Mouse (Mus musculus) MEL (cell line): ENCODE measurements at regions not wholly inside any gene's neighbourhood (a gene's known extent, or its start where the extent isn't known, plus 50 kb on each side); places are given as distances from the start of the nearest gene placed in this dataset.
A peak's percentile ranks its signal among the peaks of the same experiment; 100 is the strongest.

Experiments
- DNase-seq: peaks from one replicate; pipeline ENCODE4 v3.0.0; 2011; ENCODE audit warnings: low read depth, low spot score
- H3K27ac ChIP-seq: 2 replicates; pipeline ENCODE4 v1.5.1; 2012; ENCODE audit warnings: low read depth, mild to moderate bottlenecking, control low read depth, low read length, moderate library complexity; ENCODE audit not compliant: control insufficient read depth
- H3K27me3 ChIP-seq, 2 experiments: fragments of 150-350 bp in 1 of 2; sonication (generic) in 1 of 2; 2 replicates each; pipeline ENCODE4 v1.6.1; 2012; ENCODE audit warnings: low read length in 2 of 2, mild to moderate bottlenecking in 2 of 2, improper control_type of control experiment in 1 of 2, moderate library complexity in 1 of 2; ENCODE audit not compliant: insufficient read depth in 2 of 2, control insufficient read depth in 1 of 2
- H3K36me3 ChIP-seq, 2 experiments: 2 replicates each; pipeline ENCODE4 v1.6.1; 2012 to 2014; ENCODE audit warnings: low read length in 2 of 2, improper control_type of control experiment in 1 of 2, inconsistent platforms in 1 of 2, mild to moderate bottlenecking in 1 of 2; ENCODE audit not compliant: insufficient read depth in 2 of 2, control insufficient read depth in 1 of 2
- H3K4me1 ChIP-seq, 2 experiments: fragments of 150-350 bp in 1 of 2; sonication (generic) in 1 of 2; 2 replicates each; pipeline ENCODE4 v1.6.1; 2012; ENCODE audit warnings: low read length in 2 of 2, improper control_type of control experiment in 1 of 2, mild to moderate bottlenecking in 1 of 2; ENCODE audit not compliant: insufficient read depth in 2 of 2, control insufficient read depth in 1 of 2
- H3K4me3 ChIP-seq, 2 experiments: fragments of 150-350 bp in 1 of 2; sonication (generic) in 1 of 2; 2 replicates each; pipeline ENCODE4 v1.5.1; 2012; ENCODE audit warnings: low read depth in 2 of 2, low read length in 2 of 2, mild to moderate bottlenecking in 2 of 2, moderate library complexity in 2 of 2, control low read depth in 1 of 2, improper control_type of control experiment in 1 of 2; ENCODE audit not compliant: control insufficient read depth in 1 of 2, insufficient read depth in 1 of 2
- H3K79me2 ChIP-seq: 2 replicates; pipeline ENCODE4 v1.6.1; 2012; ENCODE audit warnings: mild to moderate bottlenecking, low read length, moderate library complexity; ENCODE audit not compliant: control insufficient read depth, poor library complexity, insufficient read depth
- H3K9ac ChIP-seq: 2 replicates; pipeline ENCODE4 v1.6.1; 2012; ENCODE audit warnings: low read depth, mild to moderate bottlenecking, control low read depth, low read length, moderate library complexity; ENCODE audit not compliant: control insufficient read depth, poor library complexity, severe bottlenecking
- H3K9me3 ChIP-seq: fragments of 150-350 bp; sonication (generic); replicated peaks from 2 replicates; pipeline ENCODE4 v1.6.1; 2012; ENCODE audit warnings: mild to moderate bottlenecking, low read length, improper control_type of control experiment, moderate library complexity; ENCODE audit not compliant: insufficient read depth
- BHLHE40 ChIP-seq: IDR thresholded peaks from 2 replicates; pipeline ENCODE4 v1.6.1; 2012; ENCODE audit warnings: low read depth, mild to moderate bottlenecking, inconsistent platforms, low read length, improper control_type of control experiment, borderline replicate concordance
- CHD1 ChIP-seq: IDR thresholded peaks from 2 replicates; pipeline ENCODE4 v1.6.1; 2012; ENCODE audit warnings: low read depth, mild to moderate bottlenecking, inconsistent platforms, low read length, improper control_type of control experiment
- CTCF ChIP-seq, 3 experiments: IDR thresholded peaks in 2 of 3; conservative IDR thresholded peaks in 1 of 3; 2 replicates each; pipeline ENCODE4 v1.5.1; 2011 to 2012; ENCODE audit warnings: low read length in 3 of 3, low read depth in 2 of 3, mild to moderate bottlenecking in 2 of 3, improper control_type of control experiment in 1 of 3, inconsistent platforms in 1 of 3, mixed read lengths in 1 of 3, moderate library complexity in 1 of 3; ENCODE audit not compliant: control insufficient read depth in 1 of 3, insufficient read depth in 1 of 3, poor library complexity in 1 of 3, severe bottlenecking in 1 of 3
- E2F4 ChIP-seq: IDR thresholded peaks from 2 replicates; pipeline ENCODE4 v1.6.1; 2011; ENCODE audit warnings: low read depth, low read length, improper control_type of control experiment, borderline replicate concordance
- ELF1 ChIP-seq: IDR thresholded peaks from 2 replicates; pipeline ENCODE4 v1.6.1; 2014; ENCODE audit warnings: low read depth, mild to moderate bottlenecking, inconsistent platforms, low read length, improper control_type of control experiment, moderate library complexity
- EP300 ChIP-seq, 2 experiments: IDR thresholded peaks; 2 replicates each; pipeline ENCODE4 v1.6.1; 2011; ENCODE audit warnings: improper control_type of control experiment in 2 of 2, low read length in 2 of 2, low read depth in 1 of 2, mild to moderate bottlenecking in 1 of 2
- GABPA ChIP-seq: IDR thresholded peaks from 2 replicates; pipeline ENCODE4 v1.6.1; 2012; ENCODE audit warnings: low read depth, mild to moderate bottlenecking, inconsistent platforms, low read length, improper control_type of control experiment, moderate library complexity
- HCFC1 ChIP-seq: IDR thresholded peaks from 2 replicates; pipeline ENCODE4 v1.6.1; 2012; ENCODE audit warnings: low read depth, mild to moderate bottlenecking, inconsistent platforms, low read length, improper control_type of control experiment, moderate library complexity
- JUND ChIP-seq: IDR thresholded peaks from 2 replicates; pipeline ENCODE4 v1.6.1; 2011; ENCODE audit warnings: low read depth, mild to moderate bottlenecking, improper control_type of control experiment, low read length
- MYB ChIP-seq: IDR thresholded peaks from 2 replicates; pipeline ENCODE4 v1.6.1; 2011; ENCODE audit warnings: mild to moderate bottlenecking, low read depth, low read length, improper control_type of control experiment
- MYC ChIP-seq: IDR thresholded peaks from 2 replicates; pipeline ENCODE4 v1.6.1; 2011; ENCODE audit warnings: low read depth, mild to moderate bottlenecking, low read length, improper control_type of control experiment, moderate library complexity
- NELFE ChIP-seq: IDR thresholded peaks from 2 replicates; pipeline ENCODE4 v1.6.1; 2011; ENCODE audit warnings: low read depth, low read length, improper control_type of control experiment
- NRF1 ChIP-seq: IDR thresholded peaks from 2 replicates; pipeline ENCODE4 v1.6.1; 2014; ENCODE audit warnings: low read depth, mild to moderate bottlenecking, inconsistent platforms, low read length, improper control_type of control experiment, moderate library complexity; ENCODE audit not compliant: poor library complexity, insufficient read depth, severe bottlenecking
- POLR2A ChIP-seq, 2 experiments: IDR thresholded peaks; 2 replicates each; pipeline ENCODE4 v1.6.1; 2011 to 2012; ENCODE audit warnings: low read length in 2 of 2, mild to moderate bottlenecking in 2 of 2, control low read depth in 1 of 2, improper control_type of control experiment in 1 of 2, low read depth in 1 of 2, moderate library complexity in 1 of 2; ENCODE audit not compliant: control insufficient read depth in 1 of 2, insufficient read depth in 1 of 2, poor library complexity in 1 of 2
- POLR2AphosphoS5 ChIP-seq: IDR thresholded peaks from 2 replicates; pipeline ENCODE4 v1.6.1; 2012; ENCODE audit warnings: low read depth, borderline replicate concordance, mild to moderate bottlenecking, inconsistent platforms, low read length, moderate library complexity, mixed read lengths
- RAD21 ChIP-seq: IDR thresholded peaks from 2 replicates; pipeline ENCODE4 v1.6.1; 2011; ENCODE audit warnings: mild to moderate bottlenecking, low read depth, low read length, improper control_type of control experiment
- RCOR1 ChIP-seq: IDR thresholded peaks from 2 replicates; pipeline ENCODE4 v1.6.1; 2012; ENCODE audit warnings: low read depth, mild to moderate bottlenecking, inconsistent platforms, low read length, improper control_type of control experiment
- SMC3 ChIP-seq: IDR thresholded peaks from 2 replicates; pipeline ENCODE4 v1.6.1; 2011; ENCODE audit warnings: low read depth, low read length, improper control_type of control experiment
- TBP ChIP-seq: IDR thresholded peaks from 2 replicates; pipeline ENCODE4 v1.8.0; 2011; ENCODE audit warnings: low read depth, low read length, improper control_type of control experiment
- TCF12 ChIP-seq: IDR thresholded peaks from 2 replicates; pipeline ENCODE4 v1.6.1; 2014; ENCODE audit warnings: low read depth, mild to moderate bottlenecking, inconsistent platforms, low read length, improper control_type of control experiment, moderate library complexity
- UBTF ChIP-seq: IDR thresholded peaks from 2 replicates; pipeline ENCODE4 v1.6.1; 2012; ENCODE audit warnings: low read depth, mild to moderate bottlenecking, inconsistent platforms, low read length, improper control_type of control experiment, moderate library complexity, borderline replicate concordance; ENCODE audit not compliant: insufficient read depth
- USF1 ChIP-seq: IDR thresholded peaks from 2 replicates; pipeline ENCODE4 v1.6.1; 2014; ENCODE audit warnings: low read depth, mild to moderate bottlenecking, inconsistent platforms, low read length, improper control_type of control experiment, moderate library complexity
- USF2 ChIP-seq, 2 experiments: IDR thresholded peaks; 2 replicates each; pipeline ENCODE4 v1.6.1; 2011 to 2012; ENCODE audit warnings: improper control_type of control experiment in 2 of 2, low read length in 2 of 2, borderline replicate concordance in 1 of 2, inconsistent platforms in 1 of 2, low read depth in 1 of 2, mild to moderate bottlenecking in 1 of 2; ENCODE audit not compliant: insufficient read depth in 1 of 2
- ZC3H11A ChIP-seq: IDR thresholded peaks from 2 replicates; pipeline ENCODE4 v1.6.1; 2012; ENCODE audit warnings: low read depth, mild to moderate bottlenecking, inconsistent platforms, low read length, improper control_type of control experiment
- ZKSCAN1 ChIP-seq: IDR thresholded peaks from 2 replicates; pipeline ENCODE4 v1.6.1; 2012; ENCODE audit warnings: low read depth, mild to moderate bottlenecking, inconsistent platforms, low read length, improper control_type of control experiment, moderate library complexity
- ZMIZ1 ChIP-seq: IDR thresholded peaks from 2 replicates; pipeline ENCODE4 v1.6.1; 2012; ENCODE audit warnings: low read depth, mild to moderate bottlenecking, inconsistent platforms, low read length, improper control_type of control experiment, moderate library complexity
- ZNF384 ChIP-seq: IDR thresholded peaks from 2 replicates; pipeline ENCODE4 v1.6.1; 2012; ENCODE audit warnings: low read depth, mild to moderate bottlenecking, inconsistent platforms, low read length, improper control_type of control experiment

GRCm38 (mm10) chr2:63475255-63475654, 291.2 kb upstream of the Kcnh7 start:
- no peak for DNase-seq
- Histone ChIP-seq H3K27ac (no peak overlapping the region), H3K9me3 (no peaks in the 10 kb centered on the region), H3K79me2 (no peaks in the 10 kb centered on the region), H3K4me3 (no peak overlapping the region), H3K27me3 (no peaks in the 10 kb centered on the region), H3K36me3 (no peaks in the 10 kb centered on the region), H3K4me1 (no peaks in the 10 kb centered on the region), H3K9ac (no peak overlapping the region)
- TF ChIP-seq RCOR1 (no peak), JUND (no peak), UBTF (no peak)
- TF ChIP-seq, all 39 proteins: peak for 0

GRCm38 (mm10) chr2:63473699-63474098, 289.6 kb upstream of the Kcnh7 start:
- no peak overlapping the region for H3K4me3 ChIP-seq
- no peaks in the 10 kb centered on the region for H3K79me2 ChIP-seq
- H3K27me3 ChIP-seq = no peaks in the 10 kb centered on the region
- TF ChIP-seq TBP (no peak), POLR2A (IDR thresholded peaks at IDR 0.05; ENCODE audit: control insufficient read depth in 1 of 2, insufficient read depth in 1 of 2, low read depth in 1 of 2, low read length in 2 of 2, poor library complexity in 1 of 2) (no peak), E2F4 (no peak), MYB (no peak), RAD21 (peak; percentile 64), SMC3 (peak; percentile 59), UBTF (no peak), NRF1 (no peak), USF1 (no peak), USF2 (IDR thresholded peaks at IDR 0.05; ENCODE audit: borderline replicate concordance in 1 of 2, insufficient read depth in 1 of 2, low read depth in 1 of 2, low read length in 2 of 2) (no peak), MYC (no peak), ELF1 (no peak), NELFE (no peak), POLR2AphosphoS5 (no peak), EP300 (IDR thresholded peaks at IDR 0.05; ENCODE audit: low read depth in 1 of 2, low read length in 2 of 2) (no peak), CTCF (IDR thresholded peaks at IDR 0.05 in 2 of 3, conservative IDR thresholded peaks at IDR 0.05 in 1 of 3; ENCODE audit: control insufficient read depth in 1 of 3, insufficient read depth in 1 of 3, low read depth in 2 of 3, low read length in 3 of 3, poor library complexity in 1 of 3, severe bottlenecking in 1 of 3) (peak; percentile 28 to 55 (median 36)), HCFC1 (no peak), TCF12 (no peak), ZKSCAN1 (no peak), ZNF384 (no peak), GABPA (no peak), ZC3H11A (peak; percentile 22; the same call in 1 of the 2 replicates), ZMIZ1 (no peak), CHD1 (no peak), BHLHE40 (no peak)
- no peak overlapping the region for H3K9ac ChIP-seq
- no peaks in the 10 kb centered on the region for H3K36me3 ChIP-seq
- H3K27ac ChIP-seq = no peak overlapping the region
- no peaks in the 10 kb centered on the region for H3K9me3 ChIP-seq
- H3K4me1 ChIP-seq = no peaks in the 10 kb centered on the region
- DNase-seq = peak; percentile 39
